Mouse (Mus musculus) spleen, embryonic (tissue): ENCODE measurements around the gene Abca1.

Experiments
- CTCF ChIA-PET: fragments of 350-600 bp; sonication (Branson Sonifier 250); formaldehyde crosslinking; loops from one replicate; lab custom pipeline; 2022; lab: Charles Lee

Abca1 gene

DNA sequence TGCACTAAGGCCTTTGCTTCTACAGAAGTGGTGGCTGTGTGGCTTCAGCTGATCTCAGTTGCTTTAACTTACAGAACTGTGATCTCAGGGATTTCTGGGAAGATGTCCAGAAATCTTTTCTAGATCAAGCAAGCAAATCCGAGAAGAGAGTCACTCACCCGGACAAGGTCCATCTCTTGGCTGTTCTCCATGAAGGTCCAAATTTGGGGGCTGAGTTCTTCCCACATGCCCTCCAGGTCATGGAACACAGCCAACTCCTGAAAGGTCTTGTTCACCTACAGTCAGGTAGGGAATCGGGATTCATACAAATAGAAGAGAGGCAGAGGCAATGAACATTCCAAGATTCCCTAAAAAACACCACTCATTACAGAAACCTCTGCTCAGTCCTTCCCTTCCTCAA is 70.1 kb downstream of the Abca1 start:
- CTCF ChIA-PET = no interaction called here

DNA sequence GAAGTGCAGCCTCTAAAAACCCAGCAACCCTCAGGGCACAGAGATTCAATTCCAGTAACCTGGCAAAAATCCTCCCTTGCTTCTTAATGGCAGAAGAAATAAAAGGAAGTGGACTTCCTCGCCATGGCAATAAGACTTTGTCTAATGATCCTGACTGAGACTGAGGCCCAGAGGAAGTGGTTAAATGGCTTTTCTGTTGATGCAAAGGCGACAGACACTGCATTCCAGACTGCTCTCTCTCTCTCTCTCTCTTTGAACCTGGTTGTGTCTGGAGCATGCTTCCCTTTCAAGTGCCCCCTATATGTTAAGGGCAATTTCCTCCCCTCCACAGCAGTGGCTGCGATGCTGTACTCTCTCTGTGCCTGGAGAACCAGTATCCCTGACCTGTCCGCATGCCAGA is 70.7 kb downstream of the Abca1 start:
- CTCF ChIA-PET = no interaction called here

DNA sequence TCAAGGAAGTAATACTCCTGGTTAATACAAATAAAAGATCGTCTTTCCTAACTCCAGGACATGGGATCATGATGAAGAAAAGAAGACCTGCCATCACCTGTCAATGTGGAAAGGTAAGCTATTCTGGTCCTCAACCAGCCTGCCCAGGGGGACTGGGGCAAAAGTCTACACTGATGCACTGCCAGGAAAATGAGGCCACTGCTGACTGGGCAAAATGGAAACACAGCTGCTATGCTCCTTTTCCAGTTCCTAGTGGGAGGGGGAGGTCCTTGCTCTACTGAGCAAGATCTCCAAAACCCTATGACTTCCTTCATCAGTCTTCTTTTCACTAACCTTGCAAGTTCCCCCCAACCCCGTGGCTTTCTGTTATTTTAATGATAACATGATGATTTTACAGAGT is 73.1 kb downstream of the Abca1 start:
- CTCF ChIA-PET = no interaction called here

DNA sequence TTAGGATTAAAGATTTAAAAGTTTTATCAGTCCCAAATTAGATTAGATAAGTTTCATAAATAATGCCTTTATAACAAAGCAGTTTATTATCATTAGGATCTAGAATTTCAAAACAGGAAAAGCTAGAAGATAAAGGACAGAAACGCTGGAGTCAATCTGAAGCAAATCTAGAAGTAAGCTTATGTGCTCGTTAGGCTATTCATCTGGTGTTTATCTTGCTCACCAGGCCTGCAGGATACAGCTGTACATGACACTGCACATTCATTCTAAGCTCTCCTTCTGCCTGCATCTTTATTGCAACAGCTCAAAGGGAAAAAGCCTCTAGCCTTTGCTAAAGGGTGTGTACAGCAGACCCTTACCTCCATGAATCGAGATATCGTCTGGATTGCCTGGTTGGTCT is 74.1 kb downstream of the Abca1 start:
- CTCF ChIA-PET = no interaction called here

DNA sequence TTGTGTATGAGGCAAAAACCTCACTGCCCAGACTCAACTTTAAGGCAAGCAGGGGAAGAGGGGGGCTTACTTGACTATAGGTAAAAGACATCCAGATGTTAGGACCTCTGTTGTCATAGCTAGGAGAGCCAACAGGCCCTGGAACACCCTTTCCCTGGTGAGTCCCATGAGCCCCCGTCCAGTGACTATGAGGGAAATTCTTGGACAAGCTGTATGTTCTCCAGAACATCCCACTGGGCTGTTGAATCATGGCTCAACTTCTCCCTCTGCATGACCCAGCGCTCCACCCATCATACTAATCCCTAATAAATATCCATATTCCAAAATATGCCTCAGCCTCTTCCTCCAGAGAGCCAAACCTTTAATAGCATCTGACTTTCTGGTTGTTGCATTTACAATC is 76.6 kb downstream of the Abca1 start:
- CTCF ChIA-PET = interaction anchor here (0.6 kb wide), 1 partner anchor 298 kb away, joined by 3 read pairs; no protein-coding TSS in a partner anchor

DNA sequence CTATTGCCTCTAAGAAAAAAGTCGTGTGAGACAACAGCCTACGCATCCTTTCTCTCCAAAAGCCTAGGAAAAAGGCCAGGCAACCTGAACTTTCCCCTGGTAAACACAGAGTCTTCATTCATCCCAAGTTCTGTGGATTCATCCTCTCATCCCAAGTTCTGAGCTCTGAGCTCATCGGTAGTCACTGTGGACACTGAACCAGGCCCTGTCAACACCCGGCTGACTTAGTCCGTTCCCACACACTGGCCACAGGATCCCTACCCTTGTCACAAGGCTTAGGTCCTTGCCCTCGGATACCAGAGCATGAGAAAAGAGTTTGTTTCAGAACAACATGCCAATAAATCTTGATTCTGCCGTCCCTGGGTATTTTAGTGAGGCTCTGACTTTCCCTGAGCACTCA is 77.2 kb downstream of the Abca1 start:
- CTCF ChIA-PET = interaction anchor here (0.6 kb wide), 1 partner anchor 299 kb away, joined by 3 read pairs; no protein-coding TSS in a partner anchor

DNA sequence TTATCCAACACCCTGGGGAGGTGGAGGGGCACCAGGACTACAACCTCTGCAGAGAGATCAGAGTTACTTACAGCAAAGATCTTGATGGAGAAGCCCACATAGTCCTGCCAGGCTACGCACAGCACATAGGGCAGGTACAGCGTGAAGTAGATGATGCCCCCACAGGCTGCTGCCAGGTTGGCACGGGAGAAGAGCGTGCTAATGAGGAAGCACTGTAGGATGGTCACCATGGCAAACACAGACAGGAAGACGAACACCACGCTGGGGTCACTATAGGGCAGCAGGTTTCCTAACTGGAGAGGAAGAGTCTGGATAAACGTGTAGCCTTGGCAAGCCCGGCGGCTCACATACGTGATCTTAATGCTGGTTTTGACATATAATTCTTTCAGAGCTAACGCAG is 77.8 kb downstream of the Abca1 start:
- CTCF ChIA-PET = no interaction called here

DNA sequence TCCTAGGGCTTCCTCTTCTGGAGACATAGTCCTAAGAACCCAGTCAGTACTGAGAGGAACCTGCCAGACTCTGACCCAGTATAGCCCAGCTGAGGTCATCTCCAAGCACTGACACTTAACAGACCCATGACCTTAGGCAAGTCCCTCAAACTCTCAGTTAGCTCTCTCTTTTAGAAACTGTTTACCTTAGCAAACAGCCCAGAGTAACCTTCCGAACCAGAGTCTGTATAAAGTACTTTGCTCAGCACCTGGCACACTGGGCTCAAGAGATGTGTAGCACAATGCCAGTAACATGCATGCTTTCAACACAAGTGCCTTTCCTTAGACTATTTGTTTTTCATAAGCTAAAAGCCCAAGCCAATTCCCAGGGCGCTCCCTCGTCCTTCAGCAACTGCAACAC is 79.4 kb downstream of the Abca1 start:
- CTCF ChIA-PET = no interaction called here

DNA sequence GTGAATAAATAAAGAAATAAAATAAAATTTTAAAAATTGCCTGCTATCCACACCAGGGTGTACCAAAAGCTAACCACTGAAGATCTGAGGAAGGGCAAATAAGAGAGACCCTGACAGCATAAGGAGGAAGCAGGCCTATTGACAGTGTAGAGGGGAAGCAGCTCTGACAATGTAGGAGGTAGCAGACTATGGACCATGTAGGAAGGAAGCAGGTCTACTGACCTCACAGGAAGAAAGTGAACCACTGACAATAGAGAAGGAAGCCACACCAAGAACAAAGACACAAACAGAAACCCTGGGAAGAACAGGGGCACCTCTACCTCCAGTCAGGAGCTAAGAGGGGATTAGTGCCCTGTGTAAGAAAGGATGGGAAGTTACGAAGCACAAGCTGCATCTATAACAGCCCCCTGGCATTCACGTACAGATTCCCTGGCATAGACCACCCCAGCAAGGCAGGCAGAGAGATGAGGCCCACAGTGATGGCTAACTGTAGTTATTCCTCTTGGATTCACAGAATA is 80.8 kb downstream of the Abca1 start:
- CTCF ChIA-PET = no interaction called here

DNA sequence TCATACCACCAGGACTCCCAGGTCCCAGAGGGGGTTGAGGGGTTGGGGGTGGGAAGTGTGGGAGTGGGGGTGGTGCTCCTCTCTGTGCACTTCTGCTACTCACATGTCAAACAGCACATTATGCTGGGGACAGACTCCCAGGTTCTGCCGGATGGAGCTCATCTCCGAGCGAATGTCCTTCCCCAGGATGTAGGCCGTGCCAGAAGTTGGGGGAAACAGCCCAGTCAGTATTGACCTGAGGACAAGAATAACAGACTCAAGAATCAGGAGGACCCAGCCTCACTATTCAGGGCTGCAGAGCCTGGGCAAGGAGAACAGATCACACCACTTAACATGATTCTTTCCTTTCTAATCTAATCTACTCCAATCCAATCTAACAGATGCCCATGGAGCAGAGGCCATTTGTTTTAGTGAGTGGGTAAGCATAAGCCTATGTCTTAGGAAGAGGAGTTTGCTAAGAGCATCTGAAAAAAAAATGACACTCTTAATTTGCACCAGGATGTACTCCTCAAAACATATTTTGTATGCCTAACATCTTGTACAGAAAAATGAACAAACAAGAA is 82.8 kb downstream of the Abca1 start:
- CTCF ChIA-PET = no interaction called here

DNA sequence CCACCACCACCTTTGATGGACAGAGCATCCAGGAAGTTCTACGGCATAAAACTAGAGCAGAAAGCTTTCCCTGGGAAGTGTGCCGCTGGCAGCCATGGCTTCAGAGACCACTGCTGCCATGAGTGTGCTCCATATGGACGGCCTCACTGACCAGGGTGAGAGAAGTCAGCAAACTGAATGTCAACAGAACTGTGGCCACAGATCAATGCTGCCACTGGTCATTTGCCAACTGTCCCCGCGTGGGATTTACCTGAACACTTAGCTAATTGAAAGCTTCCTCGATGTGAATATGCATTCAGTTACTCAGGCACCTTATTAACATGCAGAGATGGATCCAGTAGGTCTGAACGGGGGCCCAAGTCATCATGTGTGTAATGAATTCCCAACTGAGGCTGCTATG is 86.7 kb downstream of the Abca1 start:
- CTCF ChIA-PET = no interaction called here

DNA sequence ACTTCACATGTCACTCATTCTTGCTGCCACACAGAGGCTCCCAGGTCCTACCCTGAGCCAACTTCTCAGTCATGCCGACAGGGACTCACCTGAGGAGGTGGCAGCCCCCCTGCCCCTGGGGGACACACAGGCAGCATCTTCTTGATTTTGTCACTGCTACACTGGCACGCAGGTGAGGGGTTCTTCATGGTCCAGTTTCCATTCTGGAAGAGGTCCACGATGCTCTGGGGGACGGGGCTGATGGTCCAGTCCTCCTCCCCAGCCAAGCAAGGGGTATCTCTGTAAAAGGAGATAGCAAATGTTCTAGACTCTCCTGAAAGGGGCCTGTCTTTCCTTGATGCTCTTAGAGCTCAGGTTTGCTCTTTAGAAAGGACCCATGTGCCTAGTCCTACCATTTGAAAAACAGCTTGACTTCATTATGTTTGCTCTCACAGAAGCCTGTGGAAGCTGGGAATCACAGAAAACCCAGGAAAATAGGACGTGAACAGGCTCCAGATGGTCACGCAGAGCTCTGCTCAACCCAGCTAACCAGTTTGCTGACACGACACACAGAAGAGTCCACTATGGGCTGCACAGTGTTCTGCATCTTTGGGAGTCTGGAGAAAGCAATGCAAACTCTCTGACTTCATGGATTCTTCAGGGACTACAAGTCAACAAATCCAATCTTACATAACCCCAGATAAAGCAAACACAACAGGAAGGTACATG is 97.2 kb downstream of the Abca1 start:
- CTCF ChIA-PET = no interaction called here

DNA sequence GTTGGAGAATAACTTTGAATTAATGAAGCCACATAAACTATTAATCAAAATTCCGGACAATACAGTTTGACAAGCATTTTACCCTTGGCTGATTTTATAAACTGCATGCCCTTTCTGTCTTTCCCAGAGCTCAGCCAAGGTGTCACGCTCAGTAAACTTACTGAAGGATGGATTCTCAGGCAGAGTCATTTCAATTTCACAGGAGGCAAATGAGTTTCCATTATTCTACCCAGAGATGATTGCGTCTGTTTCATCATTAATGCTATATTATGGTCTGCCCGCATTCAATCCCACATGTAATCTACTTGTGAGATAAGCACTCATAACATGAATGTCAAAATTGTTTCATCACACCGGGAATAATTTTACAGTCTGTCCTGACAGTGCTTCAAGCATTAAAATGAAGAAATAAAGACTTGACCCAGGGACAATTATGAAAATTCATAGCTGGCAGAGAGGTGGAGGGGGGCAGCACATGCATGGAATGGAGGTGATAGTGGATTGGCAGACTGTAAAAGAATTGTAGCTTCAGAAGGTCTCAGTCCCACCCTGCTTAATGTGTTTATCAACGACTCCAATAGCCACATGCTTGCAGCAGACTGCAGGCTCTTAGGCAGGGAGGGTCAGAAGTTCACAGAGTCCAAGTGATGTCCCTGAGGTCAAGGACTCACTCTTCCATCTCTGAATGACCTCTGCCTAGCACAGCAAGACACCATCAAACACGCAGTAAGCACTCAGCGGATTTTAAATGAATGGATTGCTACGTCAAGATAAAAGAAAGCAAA is 113.3 kb downstream of the Abca1 start:
- CTCF ChIA-PET = no interaction called here

DNA sequence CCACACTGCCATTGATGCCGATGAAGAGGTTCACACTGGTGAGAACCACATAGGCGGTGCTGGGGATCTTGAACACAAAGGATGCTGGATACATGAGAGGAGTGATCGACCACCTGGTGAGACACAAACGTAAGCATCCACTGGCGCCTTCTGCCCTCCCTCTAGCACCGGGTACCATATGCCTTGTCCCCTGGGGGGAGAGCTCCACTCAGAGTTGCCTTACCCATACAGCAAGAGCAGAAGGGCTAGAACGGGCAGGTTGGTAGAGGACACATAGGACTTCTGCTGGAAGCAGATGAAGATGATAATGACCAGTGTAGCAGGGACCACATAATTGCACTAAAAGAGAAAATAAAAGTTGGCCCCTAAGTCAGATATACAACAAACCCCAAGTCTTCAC is 113.9 kb downstream of the Abca1 start:
- CTCF ChIA-PET = no interaction called here

DNA sequence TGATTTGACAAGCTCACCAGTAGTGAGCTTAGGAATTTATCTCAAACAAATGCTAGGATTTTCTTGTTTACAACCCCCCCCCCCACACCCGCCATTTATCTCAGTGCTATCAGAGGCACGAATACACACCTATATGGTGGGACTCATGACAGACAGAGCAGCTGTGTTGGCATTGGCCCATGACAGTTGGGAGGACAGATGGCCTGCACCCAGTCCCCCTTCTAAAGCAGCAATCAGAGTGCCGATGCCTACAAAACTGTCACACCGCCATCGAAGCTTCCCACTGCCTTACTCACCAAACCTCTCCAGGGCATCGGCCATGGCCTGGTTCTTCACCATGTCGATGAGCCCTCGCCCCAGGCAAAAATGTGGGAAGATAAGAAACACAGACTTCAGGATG is 115.9 kb downstream of the Abca1 start:
- CTCF ChIA-PET = no interaction called here

DNA sequence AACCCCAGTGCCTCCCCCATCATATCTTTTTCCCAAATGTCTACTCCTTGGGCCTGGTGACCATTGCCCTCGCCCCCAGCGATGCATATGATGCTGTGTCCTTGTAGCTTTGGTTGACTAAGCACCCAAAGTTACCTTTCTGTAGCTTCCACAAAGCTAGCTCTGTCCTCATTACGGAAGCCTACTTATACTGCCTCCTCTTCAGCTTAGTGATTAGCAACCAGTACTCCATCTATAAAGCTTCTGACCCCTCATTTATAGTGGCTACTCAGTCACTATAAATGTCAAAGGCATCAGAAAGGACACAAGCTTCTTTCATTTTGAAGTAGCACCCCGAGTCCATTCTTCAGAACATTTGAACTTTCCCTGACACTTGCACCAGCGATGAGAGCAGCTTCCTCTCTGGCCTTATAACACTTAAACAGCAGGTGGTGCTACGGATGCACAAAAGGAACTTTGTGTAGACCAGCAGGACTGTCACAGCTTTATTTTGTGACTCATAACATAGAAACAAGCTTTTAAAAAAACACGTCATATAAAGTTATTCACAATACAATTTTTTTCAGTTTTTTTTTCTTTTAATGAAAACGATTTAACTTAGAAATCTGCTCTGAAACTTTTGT is 129.3 kb downstream of the Abca1 start:
- CTCF ChIA-PET = no interaction called here

DNA sequence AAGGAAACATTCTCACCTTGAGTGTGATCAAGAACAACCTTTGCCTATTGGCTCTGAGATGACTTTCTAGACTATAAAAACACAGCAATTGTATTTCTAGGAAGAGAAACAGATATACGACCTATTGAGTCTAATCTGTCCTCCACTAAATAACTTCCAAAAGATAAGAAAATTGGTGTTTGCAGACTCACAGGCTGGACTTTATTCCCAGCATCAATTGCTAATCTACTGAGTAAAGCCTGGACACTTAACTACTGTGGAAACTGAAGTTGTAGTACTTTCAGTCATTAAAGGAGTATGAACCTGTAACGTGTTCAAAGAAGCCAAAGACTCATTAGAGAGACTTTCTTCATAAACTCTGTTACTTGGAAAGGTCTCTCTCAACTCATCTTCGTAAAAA is 131.9 kb downstream of the Abca1 start:
- CTCF ChIA-PET = no interaction called here

DNA sequence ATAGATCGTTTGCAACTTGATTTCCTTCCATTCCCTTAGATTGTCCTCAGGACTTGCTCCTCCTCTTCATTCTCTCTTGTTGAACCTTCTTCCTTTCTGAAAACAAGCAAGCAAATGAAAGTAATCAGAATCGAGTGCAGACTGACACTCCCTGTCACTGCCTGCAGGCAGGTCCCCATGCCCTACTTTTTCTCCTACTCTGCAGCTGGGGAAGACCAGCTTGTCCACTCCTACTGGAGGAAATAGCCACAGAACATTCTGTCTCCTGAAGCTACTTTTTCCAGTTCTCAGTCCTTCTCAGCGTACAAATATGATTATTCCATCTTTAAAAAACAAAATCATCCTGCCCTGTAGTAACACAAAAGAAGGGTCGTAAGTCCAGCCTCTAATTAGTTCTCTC is 135.3 kb downstream of the Abca1 start:
- CTCF ChIA-PET = no interaction called here

DNA sequence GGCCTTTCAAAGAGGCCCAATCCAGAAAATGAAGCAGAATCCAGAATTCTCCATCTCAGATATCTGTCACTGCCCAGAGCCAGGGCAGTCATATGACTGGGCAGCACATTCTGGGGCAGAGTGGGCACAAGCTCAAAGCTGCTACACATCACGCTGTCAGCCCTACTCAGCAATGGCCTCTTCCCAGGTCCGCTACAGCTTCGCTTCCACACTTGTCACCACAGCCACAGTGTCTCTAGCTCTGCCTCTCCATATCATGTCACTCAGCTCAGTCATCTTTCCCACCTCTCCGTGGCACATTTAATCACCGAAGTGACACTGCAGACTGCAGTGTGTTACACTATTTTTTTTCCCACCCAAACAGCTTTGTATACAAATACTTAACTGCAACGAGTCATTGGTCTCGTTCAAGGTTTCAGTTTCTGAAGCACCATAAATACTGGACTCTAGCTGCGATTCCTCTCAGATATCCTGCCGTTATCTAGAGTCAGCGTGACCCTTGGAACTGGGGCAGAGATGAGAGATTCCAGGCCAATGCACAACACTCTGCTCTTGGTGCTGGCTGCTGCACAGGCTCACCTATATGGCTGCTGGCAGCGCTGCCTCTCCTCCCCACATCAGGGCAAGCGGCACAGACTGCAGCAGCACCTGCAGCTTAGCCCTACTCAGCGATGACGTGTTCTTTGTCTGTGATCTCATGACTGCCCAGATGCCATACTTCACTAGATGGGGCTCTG is 136.3 kb downstream of the Abca1 start:
- CTCF ChIA-PET = no interaction called here

DNA sequence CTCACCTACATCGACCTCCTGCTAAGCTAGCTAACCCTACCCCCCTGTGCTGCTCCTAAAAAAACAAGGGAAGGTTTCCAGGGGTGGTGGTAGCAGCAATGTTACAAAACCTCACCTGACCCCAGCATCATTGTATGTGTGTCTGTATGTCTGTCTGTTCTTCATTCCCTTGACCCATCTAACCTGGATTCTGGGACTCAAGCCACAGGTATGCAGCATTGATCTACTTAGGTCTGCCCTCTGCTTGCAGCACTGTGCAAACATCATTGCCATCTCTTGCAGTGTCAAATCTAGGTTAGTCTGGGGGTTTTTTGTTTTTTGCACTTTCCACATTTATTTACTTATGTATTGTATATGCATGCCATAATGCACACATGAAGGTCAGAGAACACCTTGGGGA is 141.3 kb downstream of the Abca1 start:
- CTCF ChIA-PET = no interaction called here

DNA sequence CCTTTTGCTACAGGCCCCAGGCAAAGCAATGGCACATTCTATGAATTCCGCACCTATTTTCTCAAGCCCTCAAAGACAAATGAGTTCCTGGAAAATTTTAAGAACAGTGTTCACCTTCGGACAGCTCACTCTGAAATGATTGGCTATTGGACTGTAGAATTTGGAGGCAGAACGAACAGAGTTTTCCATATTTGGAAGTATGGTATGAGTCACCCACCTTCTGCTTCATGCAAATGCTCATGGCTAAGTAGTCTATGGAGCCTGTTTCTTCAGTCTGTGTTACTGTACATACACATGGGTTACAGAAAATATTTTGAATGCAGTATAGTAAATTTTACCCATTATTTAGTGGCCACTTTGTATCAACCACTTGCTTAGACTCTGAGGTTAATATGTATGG is 144.7 kb downstream of the Abca1 start:
- CTCF ChIA-PET = no interaction called here

DNA sequence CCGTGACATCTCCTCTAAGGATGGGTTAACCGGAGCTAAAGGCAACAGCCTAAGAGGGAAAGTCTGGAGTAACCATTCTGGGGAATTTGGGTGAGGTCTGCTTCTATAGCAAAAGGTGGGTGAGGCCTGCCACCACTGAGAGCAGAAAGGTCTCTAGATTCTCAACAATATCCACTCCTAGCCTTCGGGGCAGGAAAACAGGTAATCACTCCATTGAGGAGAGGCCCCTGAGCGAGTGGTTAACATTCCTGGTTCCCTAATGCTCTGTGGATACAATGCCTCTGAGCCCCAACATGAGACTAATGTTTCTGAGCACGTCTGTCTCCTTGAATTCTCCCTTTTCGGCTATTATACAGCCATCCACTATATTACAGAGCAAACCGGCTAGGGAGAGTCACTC is 145.3 kb downstream of the Abca1 start:
- CTCF ChIA-PET = no interaction called here
